Mouse (Mus musculus) neural tube, embryonic 11.5 days (tissue): ENCODE measurements around the gene Izumo1. TPM values are rescaled to one million over a fixed set of nuclear protein-coding genes. Genes with fewer than 3 reads are reported as not detected.

Experiments
- polyA plus RNA-seq: library from polyadenylated mRNA; unstranded; fragments of >200 nt; fragmentation: Nextera tagmentation; extraction: Ambion mirVana; gene quantifications from 2 replicates; pipeline ENCODE4 v1.2.1, GENCODE M21; 2014

Izumo1 gene
- polyA plus RNA-seq, 1 experiment from 2014 or later: not detected

Other genes starting within 250 kb of the Izumo1 start
- 66.4 and 74.1 TPM in 2 replicates for gene Snrnp70, start 226.1 kb upstream of the Izumo1 start, polyA plus RNA-seq
- gene Kcna7, start 216.2 kb upstream of the Izumo1 start, polyA plus RNA-seq: 0.20 TPM in 1 of 2 replicates, not detected in the other
- gene Ntf5, start 208.1 kb upstream of the Izumo1 start, polyA plus RNA-seq: 1.2 and 1.6 TPM in 2 replicates
- gene Lhb, start 201.0 kb upstream of the Izumo1 start, polyA plus RNA-seq: not detected in 2 replicates
- gene Gys1, start 187.0 kb upstream of the Izumo1 start, polyA plus RNA-seq: 32.8 and 37.2 TPM in 2 replicates
- gene Ruvbl2, start 183.7 kb upstream of the Izumo1 start, polyA plus RNA-seq: 165 and 172 TPM in 2 replicates
- gene Ftl1, start 161.9 kb upstream of the Izumo1 start, polyA plus RNA-seq: 5,316 and 5,449 TPM in 2 replicates
- 193 and 206 TPM in 2 replicates for gene Bax, start 154.9 kb upstream of the Izumo1 start, polyA plus RNA-seq
- 0.26 and 0.57 TPM in 2 replicates for gene Tulp2, start 139.9 kb upstream of the Izumo1 start, polyA plus RNA-seq
- gene Gm45808, start 135.0 kb upstream of the Izumo1 start, polyA plus RNA-seq: not detected in 2 replicates
- 2.8 and 2.9 TPM in 2 replicates for gene Dhdh, start 133.0 kb upstream of the Izumo1 start, polyA plus RNA-seq
- 110 and 113 TPM in 2 replicates for gene Nucb1, start 111.4 kb upstream of the Izumo1 start, polyA plus RNA-seq
- 16.0 and 17.7 TPM in 2 replicates for gene Ppp1r15a, start 95.5 kb upstream of the Izumo1 start, polyA plus RNA-seq
- gene Plekha4, start 95.5 kb upstream of the Izumo1 start, polyA plus RNA-seq: 1.3 and 2.3 TPM in 2 replicates
- 0.78 and 1.1 TPM in 2 replicates for gene Hsd17b14, start 66.9 kb upstream of the Izumo1 start, polyA plus RNA-seq
- 34.1 and 37.4 TPM in 2 replicates for gene Bcat2, start 51.7 kb upstream of the Izumo1 start, polyA plus RNA-seq
- not detected in 2 replicates for gene Fgf21, start 6.3 kb upstream of the Izumo1 start, polyA plus RNA-seq
- gene Fut1, start 4.5 kb upstream of the Izumo1 start, polyA plus RNA-seq: not detected in 2 replicates
- gene Rasip1, start 5.7 kb downstream of the Izumo1 start, polyA plus RNA-seq: 5.7 and 7.5 TPM in 2 replicates
- 2.9 and 5.6 TPM in 2 replicates for gene Mamstr, start 18.2 kb downstream of the Izumo1 start, polyA plus RNA-seq
- 0.08 and 0.11 TPM in 2 replicates for gene Fut2, start 44.6 kb downstream of the Izumo1 start, polyA plus RNA-seq
- 1.1 and 1.4 TPM in 2 replicates for gene Ntn5, start 62.2 kb downstream of the Izumo1 start, polyA plus RNA-seq
- 1.7 and 2.1 TPM in 2 replicates for gene Sec1, start 72.6 kb downstream of the Izumo1 start, polyA plus RNA-seq
- gene Car11, start 78.0 kb downstream of the Izumo1 start, polyA plus RNA-seq: 11.5 and 12.4 TPM in 2 replicates
- 3.3 and 3.7 TPM in 2 replicates for gene Dbp, start 83.3 kb downstream of the Izumo1 start, polyA plus RNA-seq
- gene Rpl18, start 93.6 kb downstream of the Izumo1 start, polyA plus RNA-seq: 929 and 960 TPM in 2 replicates
- gene Sphk2, start 96.2 kb downstream of the Izumo1 start, polyA plus RNA-seq: 23.7 and 25.3 TPM in 2 replicates
- gene Fam83e, start 99.4 kb downstream of the Izumo1 start, polyA plus RNA-seq: 0.28 and 0.42 TPM in 2 replicates
- not detected in 2 replicates for gene Spaca4, start 104.0 kb downstream of the Izumo1 start, polyA plus RNA-seq
- gene Lmtk3, start 161.9 kb downstream of the Izumo1 start, polyA plus RNA-seq: 3.8 and 4.3 TPM in 2 replicates
- gene Sult2b1, start 162.9 kb downstream of the Izumo1 start, polyA plus RNA-seq: 1.1 and 1.8 TPM in 2 replicates
- 223 and 239 TPM in 2 replicates for gene Cyth2, start 192.8 kb downstream of the Izumo1 start, polyA plus RNA-seq
- 0.88 and 1.4 TPM in 2 replicates for gene Kcnj14, start 203.0 kb downstream of the Izumo1 start, polyA plus RNA-seq
- gene Grwd1, start 209.1 kb downstream of the Izumo1 start, polyA plus RNA-seq: 69.8 and 76.5 TPM in 2 replicates